9 mouse cellular contexts compared by ENCODE assay signal in the genomic region with DNA sequence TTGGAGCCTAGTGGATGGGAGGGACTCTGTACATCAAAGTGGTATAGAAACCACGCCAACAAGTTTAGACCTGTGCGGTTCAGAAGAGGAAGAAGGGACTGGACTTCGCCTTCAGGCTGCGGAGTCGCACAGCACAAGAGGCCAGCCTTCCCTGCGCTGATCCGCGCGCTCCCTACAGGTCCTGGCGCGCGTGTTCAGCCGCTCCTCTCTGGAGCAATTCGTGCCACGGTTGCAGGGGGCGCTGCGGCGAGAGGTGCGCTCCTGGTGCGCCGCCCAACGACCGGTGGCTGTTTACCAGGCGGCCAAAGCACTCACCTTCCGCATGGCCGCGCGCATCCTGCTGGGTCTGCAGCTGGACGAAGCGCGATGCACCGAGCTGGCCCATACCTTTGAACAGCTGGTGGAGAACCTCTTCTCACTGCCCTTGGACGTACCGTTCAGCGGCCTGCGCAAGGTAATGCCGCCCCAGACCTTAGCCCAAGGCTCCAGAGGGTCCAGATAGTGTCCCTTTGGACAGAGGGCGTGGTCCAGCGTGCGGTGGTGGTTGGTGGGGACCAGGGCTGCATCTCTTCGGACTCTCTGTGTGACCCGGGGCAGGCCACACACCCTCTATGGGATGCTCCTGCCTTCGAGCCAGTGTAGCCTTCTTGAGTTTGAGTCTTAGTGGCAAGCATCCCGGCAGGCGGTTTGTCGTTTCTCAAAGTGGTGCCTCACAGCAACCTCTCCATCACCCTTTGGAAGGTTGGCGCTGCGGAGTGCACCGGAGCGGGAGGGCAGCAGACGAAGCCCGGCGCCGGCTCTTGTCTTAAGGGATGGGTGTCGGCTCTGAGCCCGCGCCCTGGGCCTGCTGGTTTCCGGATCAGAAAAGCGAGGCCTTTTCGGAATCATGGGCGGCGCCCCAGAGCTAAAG. TPM values are rescaled to one million over a fixed set of nuclear protein-coding genes. Genes with fewer than 3 reads are reported as not detected.
DNase-seq lines count a peak whose midpoint lies in the region; ATAC-seq and TF ChIP-seq lines count a peak whose summit lies in the region.
"Had no signal": no experiment of that assay in that cellular context is flagged by ENCODE, and none has a peak within 500 bp of the region (broad histone marks: within the 10 kb centered on the region; RNA-seq: fewer than 3 reads in every experiment).

No protein-coding gene starts in this region.

- WGBS in forebrain, embryonic 14.5 days, result 1% methylated on average over 58 of the region's 62 CpGs
- 30% methylated on average over 62 of the region's 62 CpGs for WGBS in liver, embryonic 14.5 days (ENCODE audit: insufficient replicate concordance)

- H3K9ac ChIP-seq in forebrain, embryonic 14.5 days (ENCODE audit: low read length), result no peak overlapping the region
- no peak overlapping the region for H3K9ac ChIP-seq in liver, embryonic 14.5 days (replicated peaks)

- no peak overlapping the region for H3K4me3 ChIP-seq in gastrocnemius, adult 2 months
- peak overlapping the region; percentile 63 for H3K4me3 ChIP-seq in E14TG2a.4 (replicated peaks; ENCODE audit: low read length)
- H3K4me3 ChIP-seq in forebrain, embryonic 14.5 days (ENCODE audit: low read depth, low read length), result no peak overlapping the region
- H3K4me3 ChIP-seq in liver, embryonic 14.5 days (ENCODE audit: insufficient read depth in 1 of 2, low read depth in 2 of 2, low read length in 2 of 2), result no peak overlapping the region

- no peaks in the 10 kb centered on the region for H3K9me3 ChIP-seq in E14TG2a.4 (ENCODE audit: low read length)
- H3K9me3 ChIP-seq in forebrain, embryonic 14.5 days (replicated peaks; ENCODE audit: control insufficient read depth, low read length), result no peaks in the 10 kb centered on the region
- H3K9me3 ChIP-seq in liver, embryonic 14.5 days (ENCODE audit: control insufficient read depth, low read length), result no peaks in the 10 kb centered on the region

- ATAC-seq in forebrain, embryonic 14.5 days, result peak; percentile 15; the same call in 1 of the 2 replicates
- ATAC-seq in liver, embryonic 14.5 days (ENCODE audit: insufficient read depth), result no peak
- no peak for ATAC-seq in megakaryocyte-erythroid progenitor cell, adult 5-6 weeks (replicated peaks; ENCODE audit: low FRiP score, low TSS enrichment, poor library complexity, severe bottlenecking)

- no peak overlapping the region for H3K27ac ChIP-seq in gastrocnemius, adult 2 months
- no peak overlapping the region for H3K27ac ChIP-seq in forebrain, embryonic 14.5 days (ENCODE audit: low read depth, low read length)
- no peak overlapping the region for H3K27ac ChIP-seq in liver, embryonic 14.5 days

- no peak for TF ChIP-seq EP300 in liver, embryonic 14.5 days (IDR thresholded peaks at IDR 0.05; ENCODE audit: low read depth)

- H3K27me3 ChIP-seq in E14TG2a.4 (ENCODE audit: insufficient read depth, low read length), result peaks cover 91% of the 10 kb centered on the region
- peaks cover 91% of the 10 kb centered on the region for H3K27me3 ChIP-seq in forebrain, embryonic 14.5 days (replicated peaks; ENCODE audit: control insufficient read depth, insufficient read depth, low read length)
- peaks cover 30% of the 10 kb centered on the region for H3K27me3 ChIP-seq in liver, embryonic 14.5 days (ENCODE audit: control insufficient read depth, insufficient read depth, low read length)

- no peak for DNase-seq in gastrocnemius, adult 2 months
- no peak for DNase-seq in gastrocnemius, adult 18-20 months (ENCODE audit: low spot score)
- DNase-seq in forebrain, embryonic 14.5 days (ENCODE audit: low spot score), result no peak
- DNase-seq in liver, embryonic 14.5 days (ENCODE audit: low read depth in 3 of 3, low spot score in 3 of 3), result no peak
- no peak for DNase-seq in urinary bladder, adult 18-20 months (ENCODE audit: low spot score in 2 of 2)
- DNase-seq in thymus, postnatal 0 days (ENCODE audit: low spot score), result no peak
- DNase-seq: cerebellum, adult 8-10 months had no signal

- H3K4me2 ChIP-seq in forebrain, embryonic 14.5 days (ENCODE audit: low read length), result no peak overlapping the region
- no peak overlapping the region for H3K4me2 ChIP-seq in liver, embryonic 14.5 days (ENCODE audit: low read depth)

- intact Hi-C loops in gastrocnemius, adult 2 months (cut with DNase I), result no loop called here

- TF ChIP-seq CTCF in gastrocnemius, adult 2 months (IDR thresholded peaks at IDR 0.05), result peak; percentile 30; the same call in 1 of the 2 replicates
- TF ChIP-seq CTCF in E14TG2a.4 (conservative IDR thresholded peaks at IDR 0.05; ENCODE audit: low read length), result peak; percentile 4; the same call in 1 of the 2 replicates
- peak; percentile 64 for TF ChIP-seq CTCF in liver, embryonic 14.5 days (IDR thresholded peaks at IDR 0.05; ENCODE audit: low read depth)

- peaks cover 57% of the 10 kb centered on the region for H3K4me1 ChIP-seq in E14TG2a.4 (replicated peaks; ENCODE audit: low read depth, low read length)
- H3K4me1 ChIP-seq in forebrain, embryonic 14.5 days (ENCODE audit: control insufficient read depth, insufficient read depth, low read length), result 0 out of 2 replicates have a peak, but pooled peaks cover 2% of the 10 kb centered on the region
- H3K4me1 ChIP-seq in liver, embryonic 14.5 days (replicated peaks; ENCODE audit: control insufficient read depth in 2 of 2, insufficient read depth in 2 of 2, low read length in 1 of 2), result no peaks in the 10 kb centered on the region

- no peaks in the 10 kb centered on the region for H3K36me3 ChIP-seq in E14TG2a.4 (ENCODE audit: insufficient read depth, low read length)
- no peaks in the 10 kb centered on the region for H3K36me3 ChIP-seq in forebrain, embryonic 14.5 days (ENCODE audit: control insufficient read depth, insufficient read depth, low read length)
- no peaks in the 10 kb centered on the region for H3K36me3 ChIP-seq in liver, embryonic 14.5 days (replicated peaks; ENCODE audit: control insufficient read depth, insufficient read depth, low read depth)

RNA-seq across cellular contexts. Expression of gene Cyp26c1, which starts 1.8 kb away (rescaled TPM):
- total RNA-seq in gastrocnemius, adult 2 months (2021), result under 1 TPM in 1 of 2 experiments, not detected in 1; 0.13 TPM
- total RNA-seq in gastrocnemius, adult 18-20 months (2021), result not detected
- polyA plus RNA-seq in forebrain, embryonic 14.5 days (2014; fragmentation: Nextera tagmentation; extraction: Ambion mirVana), result not detected in 2 replicates
- polyA plus RNA-seq in liver, embryonic 14.5 days (2012; rRNA removed), result 0.01 and 0.03 TPM in 2 replicates
- not detected in 2 replicates for polyA plus RNA-seq in liver, embryonic 14.5 days (2014; fragmentation: Nextera tagmentation; extraction: Ambion mirVana)
- not detected in 2 replicates for total RNA-seq in megakaryocyte-erythroid progenitor cell, adult 5-6 weeks (2014; fragmentation: Nextera tagmentation)
- total RNA-seq in megakaryocyte-erythroid progenitor cell, adult 5-6 weeks (2017), result not detected in 2 replicates
- not detected in 2 replicates for polyA plus RNA-seq in thymus, postnatal 0 days (2015; fragmentation: Nextera tagmentation; extraction: Ambion mirVana)

RNA-seq across cellular contexts. Expression of gene Cyp26a1, which starts 10.4 kb away (rescaled TPM):
- under 1 TPM; 0.18 to 0.36 TPM for total RNA-seq in gastrocnemius, adult 2 months (2021)
- not detected for total RNA-seq in gastrocnemius, adult 18-20 months (2021)
- polyA plus RNA-seq in forebrain, embryonic 14.5 days (2014; fragmentation: Nextera tagmentation; extraction: Ambion mirVana), result 0.12 TPM in 1 of 2 replicates, not detected in the other
- polyA plus RNA-seq in liver, embryonic 14.5 days (2012; rRNA removed), result 0.16 TPM in 2 replicates
- polyA plus RNA-seq in liver, embryonic 14.5 days (2014; fragmentation: Nextera tagmentation; extraction: Ambion mirVana), result 0.10 TPM in 1 of 2 replicates, not detected in the other
- not detected in 2 replicates for total RNA-seq in megakaryocyte-erythroid progenitor cell, adult 5-6 weeks (2014; fragmentation: Nextera tagmentation)
- total RNA-seq in megakaryocyte-erythroid progenitor cell, adult 5-6 weeks (2017), result not detected in 2 replicates
- 3.6 and 3.8 TPM in 2 replicates for polyA plus RNA-seq in thymus, postnatal 0 days (2015; fragmentation: Nextera tagmentation; extraction: Ambion mirVana)

Comparison
In these comparisons a context has a peak if more than half of its experiments do, and no peak if none do; other contexts are left out.
1. CTCF ChIP-seq: peak in every context shown above with its lines; median percentile 64 in liver, embryonic 14.5 days; 30 in gastrocnemius, adult 2 months; 4 in E14TG2a.4.